In genomic region chr1:132322711-132323542, GRCm38 (mm10) we compare ENCODE assay signal across 8 mouse cellular contexts. TPM values are rescaled to one million over a fixed set of nuclear protein-coding genes. Genes with fewer than 3 reads are reported as not detected.
A peak's percentile ranks its signal among the peaks of the same experiment; 100 is the strongest.
DNase-seq lines count a peak whose midpoint lies in the region; ATAC-seq and TF ChIP-seq lines count a peak whose summit lies in the region.

No protein-coding gene starts in this region.

- peaks cover 36% of the 10 kb centered on the region for H3K4me1 ChIP-seq in embryonic facial prominence, embryonic 12.5 days
- peaks cover 87% of the 10 kb centered on the region for H3K4me1 ChIP-seq in midbrain, embryonic 11.5 days (ENCODE audit: control insufficient read depth, insufficient read depth, low read length)

- H3K4me3 ChIP-seq in gastrocnemius, adult 2 months, result no peak overlapping the region
- H3K4me3 ChIP-seq in embryonic facial prominence, embryonic 12.5 days, result no peak overlapping the region
- H3K4me3 ChIP-seq in midbrain, embryonic 11.5 days (ENCODE audit: low read depth, low read length), result peak overlapping the region; percentile 13; the same call in 1 of the 2 replicates

- peaks cover 7% of the 10 kb centered on the region; the same call in 1 of the 2 replicates for H3K27me3 ChIP-seq in embryonic facial prominence, embryonic 12.5 days
- H3K27me3 ChIP-seq in midbrain, embryonic 11.5 days (ENCODE audit: control insufficient read depth, insufficient read depth, low read length), result no peaks in the 10 kb centered on the region

- peak; percentile 81 for ATAC-seq in embryonic facial prominence, embryonic 12.5 days (ENCODE audit: insufficient number of reproducible peaks, insufficient read depth, low FRiP score, low TSS enrichment)
- ATAC-seq in midbrain, embryonic 11.5 days (ENCODE audit: low FRiP score), result peak; percentile 96

- DNase-seq in gastrocnemius, adult 2 months, result no peak
- DNase-seq in gastrocnemius, postnatal 10 days, result no peak
- peak; percentile 58 for DNase-seq in kidney, adult 11 months
- DNase-seq in midbrain, embryonic 11.5 days (ENCODE audit: low spot score, missing footprints), result peak; percentile 98
- no peak for DNase-seq in left cerebral cortex, adult 9 months (ENCODE audit: low spot score in 2 of 2)
- no peak for DNase-seq in left cerebral cortex, postnatal 25 days (ENCODE audit: low spot score in 2 of 2)
- DNase-seq in c-Kit-positive CD71-positive TER-119-positive erythroid progenitor cells, embryonic 14.5 days (ENCODE audit: low spot score), result no peak

- 27% methylated on average over 13 of the region's 13 CpGs for WGBS in embryonic facial prominence, embryonic 12.5 days
- 9% methylated on average over 13 of the region's 13 CpGs for WGBS in midbrain, embryonic 11.5 days

- intact Hi-C loops in gastrocnemius, adult 2 months (cut with DNase I), result no loop called here
- intact Hi-C loops in left cerebral cortex, postnatal 25 days (cut with DNase I), result no loop called here

- no peak for TF ChIP-seq CTCF in gastrocnemius, adult 2 months (IDR thresholded peaks at IDR 0.05)

- peak overlapping the region; percentile 43 for H3K27ac ChIP-seq in gastrocnemius, adult 2 months
- peak overlapping the region; percentile 79 for H3K27ac ChIP-seq in embryonic facial prominence, embryonic 12.5 days
- peak overlapping the region; percentile 98 for H3K27ac ChIP-seq in midbrain, embryonic 11.5 days (ENCODE audit: low read depth, low read length)

- H3K9me3 ChIP-seq in embryonic facial prominence, embryonic 12.5 days, result no peaks in the 10 kb centered on the region
- H3K9me3 ChIP-seq in midbrain, embryonic 11.5 days (ENCODE audit: control insufficient read depth, low read length), result no peaks in the 10 kb centered on the region

- H3K4me2 ChIP-seq in embryonic facial prominence, embryonic 12.5 days (replicated peaks), result no peak overlapping the region
- peak overlapping the region; percentile 44 for H3K4me2 ChIP-seq in midbrain, embryonic 11.5 days

- no peaks in the 10 kb centered on the region for H3K36me3 ChIP-seq in embryonic facial prominence, embryonic 12.5 days
- H3K36me3 ChIP-seq in midbrain, embryonic 11.5 days (ENCODE audit: control insufficient read depth, insufficient read depth, low read length), result peaks cover 32% of the 10 kb centered on the region

- no peak overlapping the region for H3K9ac ChIP-seq in embryonic facial prominence, embryonic 12.5 days
- peak overlapping the region; percentile 48; the same call in 1 of the 2 replicates for H3K9ac ChIP-seq in midbrain, embryonic 11.5 days (ENCODE audit: low read length)

RNA-seq across cellular contexts. Expression of gene Nuak2, which starts 7.0 kb away (rescaled TPM):
- total RNA-seq in gastrocnemius, adult 2 months (2021), result under 1 TPM; 0.38 to 0.98 TPM
- total RNA-seq in gastrocnemius, postnatal 10 days (2021), result 1 to 10 TPM; 2.0 to 2.2 TPM
- 6.3 TPM in 2 replicates for polyA plus RNA-seq in embryonic facial prominence, embryonic 12.5 days (2016; fragmentation: Nextera tagmentation; extraction: Ambion mirVana)
- 100 and 105 TPM in 2 replicates for polyA plus RNA-seq in midbrain, embryonic 11.5 days (2014; fragmentation: Nextera tagmentation; extraction: Ambion mirVana)
- under 1 TPM; 0.94 to 0.96 TPM for total RNA-seq in left cerebral cortex, postnatal 25 days (2021)

RNA-seq across cellular contexts. Expression of gene Klhdc8a, which starts 24.5 kb away (rescaled TPM):
- total RNA-seq in gastrocnemius, adult 2 months (2021), result under 1 TPM; 0.13 to 0.31 TPM
- under 1 TPM; 0.45 to 0.52 TPM for total RNA-seq in gastrocnemius, postnatal 10 days (2021)
- polyA plus RNA-seq in embryonic facial prominence, embryonic 12.5 days (2016; fragmentation: Nextera tagmentation; extraction: Ambion mirVana), result 0.47 and 0.87 TPM in 2 replicates
- polyA plus RNA-seq in midbrain, embryonic 11.5 days (2014; fragmentation: Nextera tagmentation; extraction: Ambion mirVana), result 3.5 and 4.5 TPM in 2 replicates
- total RNA-seq in left cerebral cortex, postnatal 25 days (2021), result 10 to 100 TPM; 11.3 to 14.1 TPM

Comparison
In these comparisons a context has a peak if more than half of its experiments do, and no peak if none do; other contexts are left out.
1. DNase-seq: peak in kidney, adult 11 months (single experiment) and midbrain, embryonic 11.5 days (single experiment); none in gastrocnemius, adult 2 months (single experiment), gastrocnemius, postnatal 10 days (single experiment), left cerebral cortex, adult 9 months (0 of 2), left cerebral cortex, postnatal 25 days (0 of 2) and c-Kit-positive CD71-positive TER-119-positive erythroid progenitor cells, embryonic 14.5 days (single experiment).
2. H3K27ac ChIP-seq: peak in every context shown above with its lines; median percentile 98 in midbrain, embryonic 11.5 days; 79 in embryonic facial prominence, embryonic 12.5 days; 43 in gastrocnemius, adult 2 months.
3. RNA of gene Klhdc8a, which starts 24.5 kb away (total RNA-seq): 11.3 to 14.1 TPM in left cerebral cortex, postnatal 25 days; 0.45 to 0.52 TPM in gastrocnemius, postnatal 10 days and 0.13 to 0.31 TPM in gastrocnemius, adult 2 months; every median in the first group is over 4 times any median in the second.